Mouse (Mus musculus) CH12.LX (cell line): Measurements from ENCODE around the gene Lsp1.

Source experiments
- CTCF ChIP-seq, 2 experiments: IDR thresholded peaks in 1 of 2; conservative IDR thresholded peaks in 1 of 2; 2 replicates each; pipeline ENCODE4 v1.5.1; 2011 to 2012; ENCODE audit warnings: low read depth in 2 of 2, low read length in 2 of 2, improper control_type of control experiment in 1 of 2, inconsistent platforms in 1 of 2, mild to moderate bottlenecking in 1 of 2, moderate library complexity in 1 of 2
- ELF1 ChIP-seq: IDR thresholded peaks from 2 replicates; pipeline ENCODE4 v1.6.1; 2014; ENCODE audit warnings: low read depth, mild to moderate bottlenecking, inconsistent platforms, low read length, improper control_type of control experiment
- GABPA ChIP-seq: IDR thresholded peaks from 2 replicates; pipeline ENCODE4 v1.6.1; 2012; ENCODE audit warnings: low read depth, low read length, improper control_type of control experiment, inconsistent platforms; ENCODE audit not compliant: insufficient replicate concordance
- HCFC1 ChIP-seq: IDR thresholded peaks from 2 replicates; pipeline ENCODE4 v1.6.1; 2012; ENCODE audit warnings: low read depth, mild to moderate bottlenecking, inconsistent platforms, low read length, improper control_type of control experiment
- MAZ ChIP-seq: IDR thresholded peaks from 2 replicates; pipeline ENCODE4 v1.6.1; 2012; ENCODE audit warnings: low read depth, mild to moderate bottlenecking, inconsistent platforms, low read length, improper control_type of control experiment, moderate library complexity
- MYC ChIP-seq: IDR thresholded peaks from 2 replicates; pipeline ENCODE4 v1.6.1; 2011; ENCODE audit warnings: low read depth, mild to moderate bottlenecking, improper control_type of control experiment, low read length
- POLR2A ChIP-seq: IDR thresholded peaks from 2 replicates; pipeline ENCODE4 v1.6.1; 2011; ENCODE audit warnings: low read depth, mild to moderate bottlenecking, improper control_type of control experiment, low read length
- POLR2AphosphoS2 ChIP-seq: IDR thresholded peaks from 2 replicates; pipeline ENCODE4 v1.6.1; 2011; ENCODE audit warnings: low read depth, low read length, improper control_type of control experiment
- SMC3 ChIP-seq: IDR thresholded peaks from 2 replicates; pipeline ENCODE4 v1.6.1; 2011; ENCODE audit warnings: low read depth, low read length, improper control_type of control experiment
- UBTF ChIP-seq: IDR thresholded peaks from 2 replicates; pipeline ENCODE4 v1.6.1; 2012; ENCODE audit warnings: low read depth, mild to moderate bottlenecking, inconsistent platforms, low read length, improper control_type of control experiment, moderate library complexity

DNA sequence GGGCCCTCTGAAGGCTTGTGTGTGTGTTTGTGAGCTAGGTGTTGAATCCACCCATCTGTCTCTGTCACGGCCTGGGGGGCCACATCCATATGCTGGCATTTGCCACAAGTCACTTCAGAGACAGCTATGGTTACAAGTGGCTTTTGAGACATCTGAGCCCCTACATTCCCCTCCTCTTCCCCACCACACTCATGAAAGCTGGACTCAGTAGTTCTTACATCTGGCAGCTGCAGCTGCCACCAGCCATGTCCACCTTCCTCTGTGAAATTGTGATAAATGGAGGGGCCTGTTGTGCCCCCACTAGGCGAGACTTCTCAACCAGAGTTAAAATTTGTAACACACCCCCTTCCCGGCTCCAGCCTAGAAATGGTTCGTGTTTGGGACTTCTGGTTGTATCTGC, 77.7 kb downstream of the Lsp1 start:
- TF ChIP-seq CTCF (conservative IDR thresholded peaks at IDR 0.05 in 1 of 2, IDR thresholded peaks at IDR 0.05 in 1 of 2; ENCODE audit: low read depth in 2 of 2, low read length in 2 of 2) (no peak), MYC (no peak), POLR2A (no peak), HCFC1 (no peak), SMC3 (no peak), POLR2AphosphoS2 (no peak), GABPA (no peak), ELF1 (no peak), MAZ (no peak), UBTF (no peak)
